Mouse (Mus musculus): ENCODE data around the gene BC030499.

BC030499 gene

GRCm38 (mm10) chr11:78344890-78345715, 54.5 kb downstream of the BC030499 start:
- in situ Hi-C loops (cut with MboI; ENCODE audit: low sequenced_read_pairs), result no loop called here

GRCm38 (mm10) chr11:78345801-78346200, 55.2 kb downstream of the BC030499 start:
- in situ Hi-C loops (cut with MboI; ENCODE audit: low sequenced_read_pairs), result no loop called here

All from CH12F3 (cell line).